Mouse (Mus musculus) macrophage (primary cell): ENCODE measurements around the gene Tmem120a. TPM values are rescaled to one million over a fixed set of nuclear protein-coding genes. Genes with fewer than 3 reads are reported as not detected.

ENCODE experiments used
- H3K27ac ChIP-seq: fragments of 350-480 bp; formaldehyde crosslinking; 2 replicates; pipeline ENCODE4 v1.9.0; 2021
- H3K36me3 ChIP-seq: fragments of 350-480 bp; formaldehyde crosslinking; 2 replicates; pipeline ENCODE4 v1.9.0; 2021; ENCODE audit errors: inconsistent target
- H3K4me3 ChIP-seq: fragments of 350-480 bp; formaldehyde crosslinking; 2 replicates; pipeline ENCODE4 v1.9.0; 2021; ENCODE audit errors: inconsistent target
- H3K79me2 ChIP-seq: fragments of 350-480 bp; formaldehyde crosslinking; 2 replicates; pipeline ENCODE4 v1.9.0; 2021; ENCODE audit errors: inconsistent target
- WGBS: methylation state at CpG from one replicate; pipeline ENCODE4 v1.1.7; 2026; ENCODE audit warnings: inconsistent platforms; ENCODE audit not compliant: missing documents; 5-methylcytosine and 5-hydroxymethylcytosine counted together
- polyA plus RNA-seq: library from polyadenylated mRNA; stranded (reverse); fragments of 250-400 nt; gene quantifications from 3 replicates; pipeline ENCODE4 v1.2.4, GENCODE M21; 2018; ENCODE audit warnings: inconsistent platforms

Gene Tmem120a
- polyA plus RNA-seq, 1 experiment from 2014 or later, result 42.6 TPM

- H3K27ac ChIP-seq, result no peak overlapping the region
- H3K4me3 ChIP-seq, result no peak overlapping the region
- H3K79me2 ChIP-seq, result peaks cover 69% of the 10 kb centered on the region
- 93% methylated on average over 6 of the region's 6 CpGs for WGBS
- peaks cover 70% of the 10 kb centered on the region for H3K36me3 ChIP-seq
These were observed 18.3 kb downstream of the Tmem120a start for GRCm38 (mm10) chr5:135725991-135726390.

- 88% methylated on average over 8 of the region's 8 CpGs for WGBS
- Histone ChIP-seq H3K4me3 (no peak overlapping the region), H3K27ac (no peak overlapping the region), H3K79me2 (peaks cover 75% of the 10 kb centered on the region), H3K36me3 (peaks cover 64% of the 10 kb centered on the region)
These were observed 18.8 kb downstream of the Tmem120a start for GRCm38 (mm10) chr5:135725391-135725841.

DNA sequence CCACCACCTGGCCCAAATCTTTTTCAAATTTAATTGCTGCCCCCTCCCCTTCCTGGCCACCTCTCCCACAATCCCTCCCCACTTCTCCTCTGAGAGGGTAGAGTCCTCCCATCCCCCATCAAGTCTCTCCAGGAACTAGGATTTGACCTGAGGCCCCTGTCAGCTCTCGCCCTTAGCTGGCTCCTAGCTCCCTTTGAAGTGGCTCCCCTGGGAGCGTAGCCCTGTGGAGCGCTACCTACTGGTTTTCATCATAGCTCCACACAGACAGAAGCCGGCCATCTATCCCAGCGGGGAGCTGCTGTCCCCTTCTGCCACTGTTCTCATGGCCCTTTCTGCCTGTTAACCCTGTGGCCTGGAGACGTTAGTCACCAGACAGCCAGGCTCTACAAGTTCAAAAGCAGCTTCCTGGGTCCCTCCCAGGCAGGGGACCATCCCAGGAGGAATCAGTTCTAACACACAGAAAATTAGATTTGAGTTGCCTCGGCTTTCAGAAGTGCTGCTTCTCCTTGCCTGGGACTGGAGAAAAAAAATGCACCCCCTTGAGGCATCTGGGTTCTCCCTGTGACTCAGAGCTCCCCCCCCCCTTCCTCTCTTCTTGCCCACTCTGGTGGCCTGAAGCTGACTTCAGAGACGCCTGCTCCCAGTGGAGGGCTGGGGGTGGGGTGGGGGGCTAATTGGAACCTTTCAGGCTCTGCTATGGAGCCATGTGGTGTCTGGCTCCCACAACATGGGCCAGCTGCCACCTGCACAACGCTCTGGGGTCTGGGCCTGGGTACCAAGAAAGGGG, 19.5 kb downstream of the Tmem120a start:
- peaks cover 82% of the 10 kb centered on the region for H3K79me2 ChIP-seq
- no peak overlapping the region for H3K27ac ChIP-seq
- WGBS, result 93% methylated on average over 9 of the region's 9 CpGs
- H3K4me3 ChIP-seq, result no peak overlapping the region
- H3K36me3 ChIP-seq, result peaks cover 63% of the 10 kb centered on the region

- peaks cover 62% of the 10 kb centered on the region; the same call in 1 of the 2 replicates for H3K36me3 ChIP-seq
- H3K79me2 ChIP-seq, result peaks cover 96% of the 10 kb centered on the region
- WGBS, result 87% methylated on average over 3 of the region's 3 CpGs
- H3K4me3 ChIP-seq, result no peak overlapping the region
- H3K27ac ChIP-seq, result no peak overlapping the region
These were observed 21.0 kb downstream of the Tmem120a start for GRCm38 (mm10) chr5:135723165-135723751.

DNA sequence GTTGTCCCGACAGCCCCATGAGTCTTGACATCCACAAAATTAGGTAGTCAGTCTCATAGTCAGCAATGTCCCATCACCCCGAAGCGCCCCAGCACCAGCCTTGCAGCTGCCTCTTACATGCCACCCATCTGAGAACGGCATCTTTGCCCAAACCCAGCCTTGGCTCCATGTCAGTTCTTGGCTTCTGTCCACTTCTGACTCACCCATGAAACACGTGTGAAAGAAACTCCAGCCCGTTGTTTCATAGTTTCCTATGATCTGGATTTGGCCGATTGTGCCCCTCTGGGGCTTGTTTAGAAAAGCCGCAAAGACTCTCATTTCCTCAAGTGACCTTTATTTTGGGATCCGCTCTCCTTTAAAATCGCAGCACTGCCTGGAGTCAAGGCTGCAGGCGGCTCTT, 22.1 kb downstream of the Tmem120a start:
- Histone ChIP-seq H3K27ac (no peak overlapping the region), H3K79me2 (peaks cover 100% of the 10 kb centered on the region), H3K4me3 (no peak overlapping the region), H3K36me3 (peaks cover 60% of the 10 kb centered on the region)
- WGBS, result 71% methylated on average over 11 of the region's 11 CpGs

DNA sequence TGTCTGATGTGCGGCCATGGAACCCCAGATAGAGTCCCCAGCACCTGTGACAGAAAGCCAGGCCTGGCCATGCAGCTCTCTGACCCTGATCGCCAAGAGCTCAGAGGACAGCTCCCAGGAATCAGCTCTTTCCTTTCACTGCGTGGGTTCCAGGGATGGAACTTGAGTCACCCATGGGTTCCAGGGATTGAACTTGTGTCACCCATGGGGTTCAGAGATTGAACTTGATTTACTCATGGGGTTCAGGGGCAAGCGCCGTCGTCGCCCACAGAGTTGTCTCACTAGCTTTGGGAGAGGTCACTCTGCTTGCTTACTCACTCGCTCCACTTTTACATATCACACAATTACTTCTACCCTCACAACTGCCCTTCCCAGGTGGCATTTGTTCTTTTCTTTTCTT, 23.2 kb downstream of the Tmem120a start:
- WGBS, result 93% methylated on average over 8 of the region's 8 CpGs
- H3K27ac ChIP-seq, result no peak overlapping the region
- peaks cover 58% of the 10 kb centered on the region for H3K36me3 ChIP-seq
- H3K4me3 ChIP-seq, result no peak overlapping the region
- H3K79me2 ChIP-seq, result peaks cover 100% of the 10 kb centered on the region

GRCm38 (mm10) chr5:135720121-135720520, 24.1 kb downstream of the Tmem120a start:
- H3K79me2 ChIP-seq, result peaks cover 100% of the 10 kb centered on the region
- 89% methylated on average over 3 of the region's 3 CpGs for WGBS
- peaks cover 57% of the 10 kb centered on the region for H3K36me3 ChIP-seq
- no peak overlapping the region for H3K4me3 ChIP-seq
- no peak overlapping the region for H3K27ac ChIP-seq

- WGBS, result 94% methylated on average over 10 of the region's 10 CpGs
- peaks cover 52% of the 10 kb centered on the region for H3K36me3 ChIP-seq
- H3K4me3 ChIP-seq, result no peak overlapping the region
- H3K79me2 ChIP-seq, result peaks cover 100% of the 10 kb centered on the region
- no peak overlapping the region for H3K27ac ChIP-seq
These were observed 24.6 kb downstream of the Tmem120a start for GRCm38 (mm10) chr5:135719586-135720120.

GRCm38 (mm10) chr5:135715624-135716023, 28.6 kb downstream of the Tmem120a start:
- H3K36me3 ChIP-seq, result peaks cover 46% of the 10 kb centered on the region
- H3K79me2 ChIP-seq, result peaks cover 95% of the 10 kb centered on the region

DNA sequence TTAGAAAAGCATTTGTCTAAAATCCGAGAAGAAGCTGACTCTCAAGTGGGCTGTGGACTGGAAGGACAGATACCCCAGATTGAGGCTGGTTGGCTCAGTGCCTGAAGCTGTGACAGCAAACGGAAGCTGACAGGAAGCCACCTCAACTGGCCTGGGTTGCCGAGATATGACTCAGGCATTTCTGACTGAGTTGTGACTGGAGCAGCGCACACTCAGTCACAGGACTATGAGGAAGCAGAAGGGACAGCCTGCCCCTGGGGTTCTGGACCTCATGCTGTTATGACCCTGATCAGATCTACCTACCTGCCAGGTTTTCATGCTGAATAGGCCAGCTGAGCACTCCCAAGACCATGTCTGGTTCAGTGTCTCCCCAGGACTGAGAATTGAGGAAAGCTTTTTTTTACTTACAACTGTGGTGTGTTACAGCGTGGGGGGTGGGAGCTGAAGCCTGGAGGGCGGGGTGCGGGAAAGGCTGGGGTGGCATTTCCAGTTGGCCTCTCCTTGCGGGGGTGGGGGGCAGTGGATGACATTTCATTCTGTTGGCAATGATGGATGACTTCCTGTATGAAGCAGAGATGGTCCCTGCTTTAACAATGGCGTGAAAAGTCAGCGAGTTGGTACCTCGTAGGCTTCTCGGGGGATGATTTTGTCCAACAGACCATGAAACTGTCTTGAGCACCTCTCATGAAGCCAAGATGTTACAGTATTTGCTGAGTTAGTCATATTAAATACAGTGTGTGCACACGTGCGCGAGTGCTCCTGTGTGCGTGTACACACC, 30.6 kb downstream of the Tmem120a start:
- Histone ChIP-seq H3K27ac (peak overlapping the region; percentile 97), H3K79me2 (peaks cover 95% of the 10 kb centered on the region), H3K36me3 (peaks cover 30% of the 10 kb centered on the region), H3K4me3 (no peak overlapping the region)
- 21% methylated on average over 16 of the region's 16 CpGs for WGBS

More at GRCm38 (mm10) chr5:135715624-135716023, 28.6 kb downstream of the Tmem120a start:
- WGBS, result 60% methylated on average over 10 of the region's 10 CpGs
- Histone ChIP-seq H3K27ac (no peak overlapping the region), H3K4me3 (no peak overlapping the region)

GRCm38 (mm10) chr5:135712803-135713202, 31.4 kb downstream of the Tmem120a start:
- Histone ChIP-seq H3K4me3 (no peak overlapping the region), H3K79me2 (peaks cover 93% of the 10 kb centered on the region), H3K27ac (peak overlapping the region; percentile 97), H3K36me3 (peaks cover 22% of the 10 kb centered on the region)
- WGBS, result 55% methylated on average over 4 of the region's 4 CpGs

DNA sequence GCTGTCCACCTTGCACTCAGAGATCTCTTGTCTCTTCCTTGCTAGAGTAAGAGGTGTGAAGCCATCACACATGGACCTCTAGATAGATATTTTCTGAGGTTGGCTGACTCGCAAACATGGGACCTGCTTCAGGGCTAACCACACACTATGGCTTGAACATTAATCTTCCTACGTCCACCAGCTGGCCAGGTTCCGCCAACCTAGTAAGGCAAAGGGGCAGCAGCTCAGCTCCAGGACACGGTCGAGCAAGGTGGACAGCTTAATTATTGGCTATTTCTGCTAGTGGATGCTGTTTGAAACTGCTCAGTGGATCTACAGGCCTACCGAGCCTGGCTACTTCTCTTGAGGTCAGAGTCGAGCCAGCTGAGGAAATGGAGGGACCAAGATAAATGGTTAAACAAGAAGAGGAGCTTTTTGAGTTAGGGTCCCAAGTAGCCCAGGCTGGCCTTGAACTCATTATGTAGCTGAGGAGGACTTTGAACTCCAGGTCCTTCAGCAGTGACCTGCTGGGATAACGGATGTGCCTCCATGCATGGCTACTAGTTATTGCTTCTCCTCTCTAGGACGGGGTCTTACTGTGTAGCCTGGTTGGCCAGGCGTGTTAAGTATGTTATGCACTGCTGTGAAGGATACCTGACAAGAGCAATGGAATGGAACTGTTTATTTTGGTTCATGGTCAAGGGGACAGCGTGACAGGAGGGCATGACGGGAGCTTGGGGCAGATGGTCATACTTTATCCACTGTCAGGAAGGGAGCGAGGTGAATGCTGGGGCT, 32.5 kb downstream of the Tmem120a start:
- H3K4me3 ChIP-seq, result no peak overlapping the region
- H3K27ac ChIP-seq, result peak overlapping the region; percentile 97
- peaks cover 87% of the 10 kb centered on the region for H3K79me2 ChIP-seq
- 85% methylated on average over 13 of the region's 13 CpGs for WGBS
- H3K36me3 ChIP-seq, result peaks cover 17% of the 10 kb centered on the region; the same call in 1 of the 2 replicates

GRCm38 (mm10) chr5:135710599-135711214, 33.5 kb downstream of the Tmem120a start:
- peak overlapping the region; percentile 97 for H3K27ac ChIP-seq

More at GRCm38 (mm10) chr5:135710599-135711214, 33.5 kb downstream of the Tmem120a start:
- Histone ChIP-seq H3K79me2 (peaks cover 87% of the 10 kb centered on the region), H3K36me3 (peaks cover 14% of the 10 kb centered on the region; the same call in 1 of the 2 replicates), H3K4me3 (no peak overlapping the region)
- 36% methylated on average over 7 of the region's 7 CpGs for WGBS
